Mouse (Mus musculus): ENCODE measurements around the gene Nrl. TPM values are rescaled to one million over a fixed set of nuclear protein-coding genes. Genes with fewer than 3 reads are reported as not detected.
A peak's percentile ranks its signal among the peaks of the same experiment; 100 is the strongest.

Nrl gene
- polyA plus RNA-seq, 1 experiment from 2014 or later, result 0.15 TPM

GRCm38 (mm10) chr14:55559799-55560201, 35.0 kb upstream of the Nrl start, which contains the start of gene Dcaf11:
TSS of gene Dcaf11 (plus strand) at chr14:55560006.
- under 1% methylated on average over 27 of the region's 27 CpGs for WGBS
- ATAC-seq (ENCODE audit: low FRiP score) (peak; percentile 85), DNase-seq (ENCODE audit: low spot score) (peak; percentile 94)
- Histone ChIP-seq H3K4me3 (ENCODE audit: low read depth, low read length) (peak within 1 kb of the TSS; percentile 43), H3K9ac (ENCODE audit: low read depth, low read length) (peak within 1 kb of the TSS; percentile 76), H3K4me1 (replicated peaks; ENCODE audit: control insufficient read depth, insufficient read depth, low read length) (0 out of 2 replicates have a peak, but pooled peaks cover 4% of the 10 kb centered on the region), H3K27me3 (ENCODE audit: control insufficient read depth, insufficient read depth, low read length) (no peaks in the 10 kb centered on the region), H3K36me3 (ENCODE audit: control insufficient read depth, insufficient read depth, low read length) (no peaks in the 10 kb centered on the region), H3K4me2 (replicated peaks; ENCODE audit: low read depth, low read length) (peak within 1 kb of the TSS; percentile 75), H3K9me3 (ENCODE audit: control insufficient read depth, low read length) (no peaks in the 10 kb centered on the region), H3K27ac (ENCODE audit: low read depth, low read length) (peak within 1 kb of the TSS; percentile 91)

DNA sequence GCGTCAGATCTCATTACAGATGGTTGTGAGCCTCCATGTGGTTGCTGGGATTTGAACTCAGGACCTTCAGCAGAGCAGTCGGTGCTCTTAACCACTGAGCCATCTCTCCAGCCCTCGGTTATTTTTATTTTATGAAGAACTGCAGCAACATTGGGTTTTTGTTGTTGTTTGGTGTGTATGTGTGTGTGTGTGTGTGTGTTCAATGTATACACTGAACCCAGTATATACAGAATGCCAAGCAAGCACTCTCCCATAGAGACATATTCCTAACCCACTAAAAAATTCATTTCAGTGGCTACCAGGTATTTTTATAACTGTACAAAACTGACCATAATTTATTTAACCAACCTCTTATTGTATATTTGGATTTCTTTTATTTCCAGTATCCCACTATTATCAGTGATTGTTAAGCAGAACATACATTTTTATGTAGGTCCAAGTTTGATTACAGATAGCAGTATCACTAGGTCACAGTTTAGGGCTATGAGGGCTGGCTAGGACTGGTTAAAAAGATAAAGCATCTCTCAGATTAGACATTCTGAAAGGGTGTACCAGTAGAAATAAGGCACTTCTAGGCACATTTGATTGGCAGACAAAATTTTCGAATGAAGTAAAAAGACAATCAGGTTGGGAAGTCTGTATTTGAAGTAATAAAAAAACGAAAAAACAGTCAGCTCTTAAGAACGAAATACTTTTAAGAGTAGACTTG, 34.1 kb upstream of the Nrl start:
- 58% methylated on average over 6 of the region's 6 CpGs for WGBS
- H3K4me2 ChIP-seq (replicated peaks; ENCODE audit: low read depth, low read length), result 0 out of 2 replicates have a peak overlapping the region, but pooled peaks have one; percentile 19
- H3K9me3 ChIP-seq (ENCODE audit: control insufficient read depth, low read length), result no peaks in the 10 kb centered on the region
- 0 out of 2 replicates have a peak, but pooled peaks cover 4% of the 10 kb centered on the region for H3K4me1 ChIP-seq (replicated peaks; ENCODE audit: control insufficient read depth, insufficient read depth, low read length)
- no peak overlapping the region for H3K27ac ChIP-seq (ENCODE audit: low read depth, low read length)
- H3K27me3 ChIP-seq (ENCODE audit: control insufficient read depth, insufficient read depth, low read length), result no peaks in the 10 kb centered on the region
- H3K9ac ChIP-seq (ENCODE audit: low read depth, low read length), result no peak overlapping the region
- DNase-seq (ENCODE audit: low spot score) (no peak), ATAC-seq (ENCODE audit: low FRiP score) (no peak)
- no peaks in the 10 kb centered on the region for H3K36me3 ChIP-seq (ENCODE audit: control insufficient read depth, insufficient read depth, low read length)
- peak overlapping the region; percentile 43 for H3K4me3 ChIP-seq (ENCODE audit: low read depth, low read length)

DNA sequence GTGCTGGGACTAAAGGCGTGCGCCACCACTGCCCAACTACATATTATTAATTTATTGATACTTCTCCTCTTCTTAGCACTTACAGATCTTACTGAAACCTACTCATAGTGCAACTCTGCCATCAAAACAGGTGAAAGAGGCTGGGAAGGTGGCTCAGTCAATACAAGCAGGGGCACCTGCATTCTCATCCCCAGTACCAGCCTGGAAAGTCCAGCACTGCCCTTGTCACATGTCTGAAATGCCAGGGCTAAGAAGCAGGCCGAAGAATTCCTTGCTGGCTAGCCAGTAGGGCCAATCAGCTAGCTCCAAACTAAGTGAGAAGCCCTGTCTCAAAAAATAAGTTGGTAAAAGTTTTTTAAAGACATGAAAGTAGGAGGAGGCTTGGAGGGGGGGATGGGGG, 32.8 kb upstream of the Nrl start:
- ATAC-seq (ENCODE audit: low FRiP score) (no peak), DNase-seq (ENCODE audit: low spot score) (no peak)
- no peaks in the 10 kb centered on the region for H3K36me3 ChIP-seq (ENCODE audit: control insufficient read depth, insufficient read depth, low read length)
- H3K27me3 ChIP-seq (ENCODE audit: control insufficient read depth, insufficient read depth, low read length), result no peaks in the 10 kb centered on the region
- no peak overlapping the region for H3K4me2 ChIP-seq (replicated peaks; ENCODE audit: low read depth, low read length)
- no peak overlapping the region for H3K4me3 ChIP-seq (ENCODE audit: low read depth, low read length)
- no peak overlapping the region for H3K9ac ChIP-seq (ENCODE audit: low read depth, low read length)
- no peaks in the 10 kb centered on the region for H3K9me3 ChIP-seq (ENCODE audit: control insufficient read depth, low read length)
- H3K4me1 ChIP-seq (replicated peaks; ENCODE audit: control insufficient read depth, insufficient read depth, low read length), result 0 out of 2 replicates have a peak, but pooled peaks cover 4% of the 10 kb centered on the region
- 86% methylated on average over 3 of the region's 3 CpGs for WGBS
- H3K27ac ChIP-seq (ENCODE audit: low read depth, low read length), result no peak overlapping the region

GRCm38 (mm10) chr14:55557003-55557402, 32.2 kb upstream of the Nrl start:
- Histone ChIP-seq H3K27ac (ENCODE audit: low read depth, low read length) (no peak overlapping the region), H3K4me3 (ENCODE audit: low read depth, low read length) (no peak overlapping the region), H3K36me3 (ENCODE audit: control insufficient read depth, insufficient read depth, low read length) (no peaks in the 10 kb centered on the region), H3K9me3 (ENCODE audit: control insufficient read depth, low read length) (no peaks in the 10 kb centered on the region), H3K9ac (ENCODE audit: low read depth, low read length) (no peak overlapping the region), H3K27me3 (ENCODE audit: control insufficient read depth, insufficient read depth, low read length) (no peaks in the 10 kb centered on the region), H3K4me2 (replicated peaks; ENCODE audit: low read depth, low read length) (no peak overlapping the region), H3K4me1 (replicated peaks; ENCODE audit: control insufficient read depth, insufficient read depth, low read length) (0 out of 2 replicates have a peak, but pooled peaks cover 4% of the 10 kb centered on the region)
- ATAC-seq (ENCODE audit: low FRiP score) (no peak), DNase-seq (ENCODE audit: low spot score) (peak; percentile 76)
- 33% methylated on average over 5 of the region's 5 CpGs for WGBS

DNA sequence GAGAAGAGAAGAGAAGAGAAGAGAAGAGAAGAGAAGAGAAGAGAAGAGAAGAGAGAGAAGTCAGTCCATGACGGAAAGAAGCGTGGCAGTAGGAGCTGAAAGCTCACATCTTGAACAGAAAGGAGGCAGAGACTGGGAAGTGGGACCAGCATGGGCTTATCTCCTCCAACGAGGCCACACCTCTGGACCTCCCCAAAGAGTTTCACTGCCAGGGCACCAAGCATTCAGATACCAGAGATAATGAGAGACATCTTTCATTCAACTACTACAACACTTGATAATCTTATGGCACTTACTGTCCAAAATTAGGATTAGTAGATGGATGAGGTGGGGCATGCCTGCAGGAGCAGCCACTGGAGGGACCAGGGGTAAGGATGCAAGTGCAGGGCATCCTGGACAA, 31.0 kb upstream of the Nrl start:
- ATAC-seq (ENCODE audit: low FRiP score) (no peak), DNase-seq (ENCODE audit: low spot score) (no peak)
- no peak overlapping the region for H3K9ac ChIP-seq (ENCODE audit: low read depth, low read length)
- H3K4me2 ChIP-seq (replicated peaks; ENCODE audit: low read depth, low read length), result no peak overlapping the region
- H3K4me3 ChIP-seq (ENCODE audit: low read depth, low read length), result no peak overlapping the region
- H3K27me3 ChIP-seq (ENCODE audit: control insufficient read depth, insufficient read depth, low read length), result no peaks in the 10 kb centered on the region
- no peaks in the 10 kb centered on the region for H3K4me1 ChIP-seq (replicated peaks; ENCODE audit: control insufficient read depth, insufficient read depth, low read length)
- WGBS, result 79% methylated on average over 3 of the region's 3 CpGs
- H3K36me3 ChIP-seq (ENCODE audit: control insufficient read depth, insufficient read depth, low read length), result no peaks in the 10 kb centered on the region
- H3K9me3 ChIP-seq (ENCODE audit: control insufficient read depth, low read length), result no peaks in the 10 kb centered on the region
- H3K27ac ChIP-seq (ENCODE audit: low read depth, low read length), result no peak overlapping the region

- Histone ChIP-seq H3K9ac (ENCODE audit: low read depth, low read length) (no peak overlapping the region), H3K27me3 (ENCODE audit: control insufficient read depth, insufficient read depth, low read length) (no peaks in the 10 kb centered on the region), H3K36me3 (ENCODE audit: control insufficient read depth, insufficient read depth, low read length) (no peaks in the 10 kb centered on the region), H3K4me3 (ENCODE audit: low read depth, low read length) (no peak overlapping the region), H3K4me1 (replicated peaks; ENCODE audit: control insufficient read depth, insufficient read depth, low read length) (no peaks in the 10 kb centered on the region), H3K9me3 (ENCODE audit: control insufficient read depth, low read length) (no peaks in the 10 kb centered on the region), H3K27ac (ENCODE audit: low read depth, low read length) (no peak overlapping the region), H3K4me2 (replicated peaks; ENCODE audit: low read depth, low read length) (no peak overlapping the region)
- no peak for DNase-seq (ENCODE audit: low spot score)
- no peak for ATAC-seq (ENCODE audit: low FRiP score)
Observed at GRCm38 (mm10) chr14:55554635-55555034, 29.9 kb upstream of the Nrl start.

DNA sequence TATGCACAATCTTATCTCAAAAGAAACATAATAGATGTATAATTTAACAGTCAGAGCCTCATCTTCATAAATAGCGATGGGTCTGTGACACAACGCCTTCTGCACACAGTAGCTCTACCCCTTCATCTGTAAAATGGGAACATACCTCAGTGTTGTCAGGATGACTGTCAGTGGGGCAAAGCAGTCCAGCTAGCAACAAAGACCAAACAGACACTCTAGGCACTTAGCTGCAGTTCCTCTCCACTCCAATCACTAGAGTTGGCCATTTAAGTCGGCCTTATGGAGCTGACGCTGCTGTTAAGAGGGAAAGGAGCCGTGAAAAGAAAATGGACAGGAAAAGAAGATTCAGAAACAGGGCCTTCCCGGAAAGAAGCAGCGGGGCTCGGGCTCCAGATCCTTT, 27.0 kb upstream of the Nrl start:
- Histone ChIP-seq H3K27me3 (ENCODE audit: control insufficient read depth, insufficient read depth, low read length) (no peaks in the 10 kb centered on the region), H3K9ac (ENCODE audit: low read depth, low read length) (no peak overlapping the region), H3K4me3 (ENCODE audit: low read depth, low read length) (no peak overlapping the region), H3K36me3 (ENCODE audit: control insufficient read depth, insufficient read depth, low read length) (0 out of 2 replicates have a peak, but pooled peaks cover 2% of the 10 kb centered on the region), H3K9me3 (ENCODE audit: control insufficient read depth, low read length) (no peaks in the 10 kb centered on the region), H3K27ac (ENCODE audit: low read depth, low read length) (no peak overlapping the region), H3K4me2 (replicated peaks; ENCODE audit: low read depth, low read length) (no peak overlapping the region), H3K4me1 (replicated peaks; ENCODE audit: control insufficient read depth, insufficient read depth, low read length) (no peaks in the 10 kb centered on the region)
- no peak for ATAC-seq (ENCODE audit: low FRiP score)
- no peak for DNase-seq (ENCODE audit: low spot score)
- WGBS, result 90% methylated on average over 8 of the region's 8 CpGs

DNA sequence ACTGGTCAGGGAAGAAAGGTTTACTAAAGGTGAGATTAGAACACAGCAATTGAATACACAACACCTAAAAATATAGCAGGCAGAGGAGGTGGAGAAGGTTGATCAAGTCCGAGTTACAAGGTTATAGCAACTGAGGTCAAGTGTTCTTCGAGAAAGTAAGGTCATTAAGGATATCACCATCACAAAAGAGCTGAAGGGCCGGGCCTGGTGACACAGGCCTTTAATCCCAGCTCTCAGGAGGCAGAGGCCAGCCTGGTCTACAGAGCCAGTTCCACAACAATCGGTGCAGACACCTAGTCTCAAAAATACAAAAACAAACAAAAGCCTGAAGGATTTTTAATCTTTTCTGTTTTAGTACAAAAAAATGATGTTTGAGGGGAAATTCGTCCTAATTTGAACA, 26.6 kb upstream of the Nrl start:
- Histone ChIP-seq H3K27ac (ENCODE audit: low read depth, low read length) (no peak overlapping the region), H3K36me3 (ENCODE audit: control insufficient read depth, insufficient read depth, low read length) (0 out of 2 replicates have a peak, but pooled peaks cover 2% of the 10 kb centered on the region), H3K9ac (ENCODE audit: low read depth, low read length) (no peak overlapping the region), H3K4me1 (replicated peaks; ENCODE audit: control insufficient read depth, insufficient read depth, low read length) (no peaks in the 10 kb centered on the region), H3K4me3 (ENCODE audit: low read depth, low read length) (no peak overlapping the region), H3K4me2 (replicated peaks; ENCODE audit: low read depth, low read length) (no peak overlapping the region), H3K9me3 (ENCODE audit: control insufficient read depth, low read length) (no peaks in the 10 kb centered on the region), H3K27me3 (ENCODE audit: control insufficient read depth, insufficient read depth, low read length) (no peaks in the 10 kb centered on the region)
- no peak for DNase-seq (ENCODE audit: low spot score)
- 67% methylated on average over 5 of the region's 5 CpGs for WGBS
- no peak for ATAC-seq (ENCODE audit: low FRiP score)

GRCm38 (mm10) chr14:55550191-55550590, 25.4 kb upstream of the Nrl start:
- H3K27ac ChIP-seq (ENCODE audit: low read depth, low read length), result no peak overlapping the region
- 0 out of 2 replicates have a peak, but pooled peaks cover 2% of the 10 kb centered on the region for H3K36me3 ChIP-seq (ENCODE audit: control insufficient read depth, insufficient read depth, low read length)
- no peaks in the 10 kb centered on the region for H3K27me3 ChIP-seq (ENCODE audit: control insufficient read depth, insufficient read depth, low read length)
- H3K4me2 ChIP-seq (replicated peaks; ENCODE audit: low read depth, low read length), result no peak overlapping the region
- ATAC-seq (ENCODE audit: low FRiP score), result no peak
- no peak for DNase-seq (ENCODE audit: low spot score)
- H3K9me3 ChIP-seq (ENCODE audit: control insufficient read depth, low read length), result no peaks in the 10 kb centered on the region
- H3K9ac ChIP-seq (ENCODE audit: low read depth, low read length), result no peak overlapping the region
- no peaks in the 10 kb centered on the region for H3K4me1 ChIP-seq (replicated peaks; ENCODE audit: control insufficient read depth, insufficient read depth, low read length)
- 88% methylated on average over 6 of the region's 6 CpGs for WGBS
- no peak overlapping the region for H3K4me3 ChIP-seq (ENCODE audit: low read depth, low read length)
